Mouse (Mus musculus): ENCODE results near the gene 2810004N23Rik.
"Not testable (repeated sequence)": the region's sequence is repeated elsewhere in the genome, so short reads cannot be mapped to it uniquely, and the experiment has no call there.

DNA sequence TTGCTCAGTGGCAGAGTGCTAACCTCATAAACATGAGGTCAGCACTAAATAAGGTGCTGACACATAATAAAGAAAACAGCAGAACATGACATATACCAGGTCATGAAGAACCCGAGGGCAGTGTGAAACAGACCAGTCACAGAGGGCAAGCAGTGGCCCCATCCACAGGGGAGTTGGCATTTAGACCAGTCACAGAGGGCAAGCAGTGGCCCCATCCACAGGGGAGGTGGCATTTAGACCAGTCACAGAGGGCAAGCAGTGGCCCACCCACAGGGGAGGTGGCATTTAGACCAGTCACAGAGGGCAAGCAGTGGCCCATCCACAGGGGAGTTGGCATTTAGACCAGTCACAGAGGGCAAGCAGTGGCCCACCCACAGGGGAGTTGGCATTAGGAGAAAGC, 20.0 kb downstream of the 2810004N23Rik start:
- TF ChIP-seq CTCF (IDR thresholded peaks at IDR 0.05); POLR2A (IDR thresholded peaks at IDR 0.05; ENCODE audit: insufficient read depth, low read depth, low read length); EP300 (IDR thresholded peaks at IDR 0.05; ENCODE audit: insufficient read depth, low read depth, low read length): not testable (repeated sequence)

Measured in heart, adult 2 months (tissue).